Mouse (Mus musculus) telencephalon, adult 2 months (tissue): Measurements from ENCODE around the gene Vasn.
A peak's percentile ranks its signal among the peaks of the same experiment; 100 is the strongest.
"Not testable (repeated sequence)": the region's sequence is repeated elsewhere in the genome, so short reads cannot be mapped to it uniquely, and the experiment has no call there.

Source experiments
- DNase-seq: peaks from one replicate; pipeline ENCODE4 v3.0.0-alpha.2; 2011; ENCODE audit warnings: low read depth, low spot score

Vasn gene

GRCm38 (mm10) chr16:4665726-4666125, 26.0 kb downstream of the Vasn start:
- no peak for DNase-seq

GRCm38 (mm10) chr16:4667190-4667808, 27.6 kb downstream of the Vasn start:
- DNase-seq = peak; percentile 63

DNA sequence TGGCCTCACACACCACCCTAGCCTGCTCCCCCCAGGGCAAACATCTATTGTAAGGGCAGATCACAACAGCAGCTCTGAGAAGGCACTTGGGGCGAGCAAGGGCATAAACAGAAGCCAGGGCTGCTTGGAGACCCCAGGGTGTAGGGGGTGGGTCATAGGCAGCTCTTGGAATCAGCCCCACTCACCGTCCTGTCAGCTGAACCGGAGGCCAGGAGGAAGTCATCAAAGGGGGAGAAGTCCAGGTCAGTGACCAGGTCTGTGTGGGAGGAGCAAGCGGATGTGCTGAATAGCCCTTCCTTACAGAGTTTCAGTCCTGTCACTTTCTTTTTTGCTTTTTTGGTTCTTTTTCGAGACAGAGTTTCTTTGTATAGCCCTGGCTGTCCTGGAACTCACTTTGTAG, 30.6 kb downstream of the Vasn start:
- no peak for DNase-seq

- no peak for DNase-seq
These were observed 34.4 kb downstream of the Vasn start for GRCm38 (mm10) chr16:4674091-4674490.

- no peak for DNase-seq
These were observed 37.1 kb downstream of the Vasn start for GRCm38 (mm10) chr16:4676836-4677235.

- no peak for DNase-seq
These were observed 38.3 kb downstream of the Vasn start for GRCm38 (mm10) chr16:4678080-4678479.

- DNase-seq = peak; percentile 89
These were observed 39.6 kb downstream of the Vasn start, which contains the start of gene Coro7 for GRCm38 (mm10) chr16:4679121-4680018. Coro7 (minus strand) TSS chr16:4679777.

GRCm38 (mm10) chr16:4680922-4681455, 41.2 kb downstream of the Vasn start:
- DNase-seq = not testable (repeated sequence)

DNA sequence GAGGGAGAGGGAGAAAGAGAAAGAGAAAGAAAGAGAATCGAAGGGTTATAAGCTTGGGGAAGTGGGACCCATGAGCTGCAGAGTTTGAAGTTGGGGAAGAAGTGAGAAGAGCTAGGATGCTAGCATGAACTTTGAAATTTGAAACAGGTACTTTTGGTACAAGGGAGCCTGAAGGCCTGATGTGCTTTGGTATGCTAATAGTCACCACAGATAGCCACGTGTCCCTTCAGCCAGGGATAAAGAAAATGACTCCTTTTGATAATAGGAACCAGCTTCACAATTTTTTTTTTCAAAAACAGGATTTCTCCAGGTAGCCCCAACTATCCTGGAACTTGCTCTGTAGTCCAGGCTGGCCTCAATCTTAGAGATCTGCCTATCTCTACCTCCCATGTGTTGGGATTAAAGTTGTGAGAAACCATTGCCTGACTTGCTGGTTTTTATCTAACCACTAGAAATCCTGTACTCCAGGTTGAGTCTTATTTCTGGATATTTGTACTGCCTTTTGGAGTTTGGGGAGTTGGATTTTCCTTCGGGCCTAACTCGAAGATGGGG, 43.0 kb downstream of the Vasn start:
- DNase-seq = no peak

DNA sequence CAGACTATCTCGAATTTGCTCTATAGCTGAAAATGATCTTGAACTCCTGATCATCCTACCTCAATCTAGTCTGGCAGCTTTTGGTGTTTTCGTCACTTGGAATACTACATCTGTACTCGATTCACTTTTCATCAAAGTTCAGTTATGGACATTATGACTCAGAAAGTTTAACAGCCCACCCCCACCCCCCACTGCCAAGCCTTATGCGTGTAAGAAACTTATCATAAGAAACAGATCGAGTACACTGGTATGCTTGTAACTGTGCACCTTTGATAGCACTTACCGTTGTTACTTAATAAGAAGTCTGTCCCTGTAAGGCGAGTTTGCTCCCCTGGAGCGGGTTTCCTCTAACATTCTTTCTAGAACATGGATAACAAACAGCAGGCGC, 43.4 kb downstream of the Vasn start:
- no peak for DNase-seq

DNA sequence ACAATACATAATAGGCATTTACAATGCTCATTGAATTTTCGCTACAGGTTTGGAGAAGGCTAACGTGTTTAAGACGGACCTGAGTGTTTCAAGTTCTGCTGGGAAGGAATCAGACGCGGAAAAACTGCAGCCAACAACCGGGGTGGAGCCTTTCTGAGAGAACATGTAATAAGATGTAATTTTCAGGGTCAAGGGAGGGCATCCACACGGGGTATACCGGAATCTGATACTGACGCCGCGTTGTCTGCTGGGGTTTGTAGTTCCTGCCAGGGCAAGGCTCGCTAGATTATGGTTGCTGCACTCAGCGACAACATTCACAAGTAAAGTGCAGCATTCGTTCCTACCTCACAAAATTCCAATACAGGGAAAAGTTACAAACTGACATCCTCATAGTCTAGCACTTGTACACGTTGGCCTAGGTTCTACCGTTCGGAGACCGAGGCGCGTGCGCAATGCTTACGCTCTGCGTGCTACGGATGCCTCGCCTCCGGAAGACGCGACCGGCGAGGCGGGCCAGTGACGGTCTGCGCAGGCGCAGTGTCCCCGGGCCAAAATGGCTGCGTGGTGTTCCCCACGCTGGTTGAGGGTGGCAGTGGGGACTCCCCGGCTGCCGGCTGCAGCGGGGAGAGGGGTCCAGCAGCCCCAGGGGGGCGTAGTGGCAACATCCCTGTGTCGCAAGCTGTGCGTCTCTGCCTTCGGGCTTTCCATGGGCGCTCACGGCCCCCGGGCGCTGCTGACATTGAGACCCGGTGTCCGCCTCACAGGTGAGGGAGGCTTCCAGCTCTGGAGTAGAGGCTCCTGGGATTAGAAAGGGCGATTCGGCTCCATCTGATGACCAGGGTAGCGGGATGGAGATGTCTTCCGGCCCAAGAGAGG, 44.1 kb downstream of the Vasn start:
- DNase-seq = peak; percentile 93

GRCm38 (mm10) chr16:4684457-4684791, 44.7 kb downstream of the Vasn start:
- no peak for DNase-seq

GRCm38 (mm10) chr16:4689371-4689770, 49.6 kb downstream of the Vasn start:
- DNase-seq = not testable (repeated sequence)
